Mouse (Mus musculus) cerebellum, postnatal 4 days (tissue): ENCODE results near the gene Eef1akmt2.

Experiments
- DNase-seq, 2 experiments: peaks; one replicate each; pipeline ENCODE4 v3.0.0; 2022; ENCODE audit warnings: low spot score in 2 of 2, mixed read lengths in 1 of 2

The Eef1akmt2 gene

GRCm38 (mm10) chr7:132852173-132852844, at the start of gene Eef1akmt2:
Eef1akmt2 (minus strand) TSS chr7:132852673.
- DNase-seq, result peak; percentile 52 to 80

- no peak for DNase-seq
These were observed 48.5 kb upstream of the Eef1akmt2 start for GRCm38 (mm10) chr7:132900826-132901531.

GRCm38 (mm10) chr7:132898234-132898633, 45.8 kb upstream of the Eef1akmt2 start:
- no peak for DNase-seq

- no peak for DNase-seq
These were observed 44.8 kb upstream of the Eef1akmt2 start for GRCm38 (mm10) chr7:132897258-132897657.

- DNase-seq, result no peak
These were observed 43.8 kb upstream of the Eef1akmt2 start for GRCm38 (mm10) chr7:132896206-132896815.

GRCm38 (mm10) chr7:132894841-132895555, 42.5 kb upstream of the Eef1akmt2 start:
- DNase-seq, result peak in 1 of 2 experiments; percentile 24

- no peak for DNase-seq
These were observed 40.9 kb upstream of the Eef1akmt2 start for GRCm38 (mm10) chr7:132893336-132893735.

GRCm38 (mm10) chr7:132892806-132893205, 40.3 kb upstream of the Eef1akmt2 start:
- no peak for DNase-seq

GRCm38 (mm10) chr7:132892311-132892661, 39.8 kb upstream of the Eef1akmt2 start:
- peak in 1 of 2 experiments; percentile 20 for DNase-seq

- peak in 1 of 2 experiments; percentile 10 for DNase-seq
These were observed 39.3 kb upstream of the Eef1akmt2 start for GRCm38 (mm10) chr7:132891561-132892310.

GRCm38 (mm10) chr7:132890201-132890600, 37.7 kb upstream of the Eef1akmt2 start:
- DNase-seq, result no peak

- no peak for DNase-seq
These were observed 37.2 kb upstream of the Eef1akmt2 start for GRCm38 (mm10) chr7:132889691-132890090.

- DNase-seq, result no peak
These were observed 36.2 kb upstream of the Eef1akmt2 start for GRCm38 (mm10) chr7:132888518-132889249.

- no peak for DNase-seq
These were observed 35.6 kb upstream of the Eef1akmt2 start for GRCm38 (mm10) chr7:132888052-132888451.

GRCm38 (mm10) chr7:132887019-132887804, 34.7 kb upstream of the Eef1akmt2 start:
- DNase-seq, result no peak

GRCm38 (mm10) chr7:132884031-132884430, 31.6 kb upstream of the Eef1akmt2 start:
- no peak for DNase-seq

- no peak for DNase-seq
These were observed 29.9 kb upstream of the Eef1akmt2 start for GRCm38 (mm10) chr7:132882343-132882742.

- DNase-seq, result no peak
These were observed 27.8 kb upstream of the Eef1akmt2 start for GRCm38 (mm10) chr7:132880276-132880675.

GRCm38 (mm10) chr7:132875391-132876086, 23.1 kb upstream of the Eef1akmt2 start:
- no peak for DNase-seq
